Mouse (Mus musculus): ENCODE results near the gene Gm45799. TPM values are rescaled to one million over a fixed set of nuclear protein-coding genes. Genes with fewer than 3 reads are reported as not detected.

Gene Gm45799
- polyA plus RNA-seq, 1 experiment from 2014 or later = 14.0 TPM

GRCm38 (mm10) chr7:105690875-105691274, 50.5 kb downstream of the Gm45799 start:
- Histone ChIP-seq H3K9me3 (replicated peaks) (no peaks in the 10 kb centered on the region), H3K36me3 (no peaks in the 10 kb centered on the region), H3K27ac (no peak overlapping the region), H3K4me3 (no peak overlapping the region), H3K27me3 (ENCODE audit: low read depth, poor library complexity, severe bottlenecking) (peaks cover 4% of the 10 kb centered on the region; the same call in 1 of the 2 replicates), H3K4me1 (0 out of 2 replicates have a peak, but pooled peaks cover under 1% of the 10 kb centered on the region)
- 84% methylated on average over 1 of the region's 1 CpGs for WGBS
- no peak for DNase-seq (ENCODE audit: low spot score)

- H3K27ac ChIP-seq = no peak overlapping the region
- no peaks in the 10 kb centered on the region for H3K4me1 ChIP-seq
- DNase-seq (ENCODE audit: low spot score) = no peak
- H3K27me3 ChIP-seq (ENCODE audit: low read depth, poor library complexity, severe bottlenecking) = no peaks in the 10 kb centered on the region
- WGBS = 88% methylated on average over 16 of the region's 16 CpGs
- no peaks in the 10 kb centered on the region for H3K9me3 ChIP-seq (replicated peaks)
- no peaks in the 10 kb centered on the region for H3K36me3 ChIP-seq
- no peak overlapping the region for H3K4me3 ChIP-seq
These were observed 62.8 kb downstream of the Gm45799 start for GRCm38 (mm10) chr7:105703184-105703583.

GRCm38 (mm10) chr7:105703816-105704215, 63.5 kb downstream of the Gm45799 start:
- Histone ChIP-seq H3K27me3 (ENCODE audit: low read depth, poor library complexity, severe bottlenecking) (no peaks in the 10 kb centered on the region), H3K36me3 (no peaks in the 10 kb centered on the region), H3K4me1 (no peaks in the 10 kb centered on the region), H3K9me3 (replicated peaks) (no peaks in the 10 kb centered on the region), H3K4me3 (no peak overlapping the region), H3K27ac (no peak overlapping the region)
- WGBS = 92% methylated on average over 4 of the region's 4 CpGs
- DNase-seq (ENCODE audit: low spot score) = no peak

- Histone ChIP-seq H3K4me3 (no peak overlapping the region), H3K36me3 (no peaks in the 10 kb centered on the region), H3K9me3 (replicated peaks) (no peaks in the 10 kb centered on the region), H3K4me1 (no peaks in the 10 kb centered on the region), H3K27me3 (ENCODE audit: low read depth, poor library complexity, severe bottlenecking) (no peaks in the 10 kb centered on the region), H3K27ac (no peak overlapping the region)
- DNase-seq (ENCODE audit: low spot score) = no peak
- 91% methylated on average over 5 of the region's 5 CpGs for WGBS
These were observed 68.4 kb downstream of the Gm45799 start for GRCm38 (mm10) chr7:105708733-105709132.

GRCm38 (mm10) chr7:105715366-105715765, 75.0 kb downstream of the Gm45799 start:
- H3K36me3 ChIP-seq = no peaks in the 10 kb centered on the region
- no peak for DNase-seq (ENCODE audit: low spot score)
- no peak overlapping the region for H3K4me3 ChIP-seq
- no peaks in the 10 kb centered on the region for H3K27me3 ChIP-seq (ENCODE audit: low read depth, poor library complexity, severe bottlenecking)
- H3K4me1 ChIP-seq = no peaks in the 10 kb centered on the region
- no peak overlapping the region for H3K27ac ChIP-seq
- no peaks in the 10 kb centered on the region for H3K9me3 ChIP-seq (replicated peaks)
- WGBS = 64% methylated on average over 3 of the region's 3 CpGs

- Histone ChIP-seq H3K9me3 (replicated peaks) (no peaks in the 10 kb centered on the region), H3K27ac (no peak overlapping the region), H3K4me1 (no peaks in the 10 kb centered on the region), H3K27me3 (ENCODE audit: low read depth, poor library complexity, severe bottlenecking) (no peaks in the 10 kb centered on the region), H3K36me3 (no peaks in the 10 kb centered on the region; the same call in 1 of the 2 replicates), H3K4me3 (no peak overlapping the region)
- WGBS = 87% methylated on average over 2 of the region's 2 CpGs
- DNase-seq (ENCODE audit: low spot score) = no peak
These were observed 81.6 kb downstream of the Gm45799 start for GRCm38 (mm10) chr7:105721916-105722315.

GRCm38 (mm10) chr7:105726144-105726979, 86.0 kb downstream of the Gm45799 start:
- 88% methylated on average over 4 of the region's 4 CpGs for WGBS
- Histone ChIP-seq H3K4me3 (no peak overlapping the region), H3K36me3 (peaks cover 29% of the 10 kb centered on the region), H3K27me3 (ENCODE audit: low read depth, poor library complexity, severe bottlenecking) (no peaks in the 10 kb centered on the region), H3K27ac (no peak overlapping the region), H3K4me1 (no peaks in the 10 kb centered on the region), H3K9me3 (replicated peaks) (no peaks in the 10 kb centered on the region)
- DNase-seq (ENCODE audit: low spot score) = no peak

- no peak for DNase-seq (ENCODE audit: low spot score)
- H3K4me1 ChIP-seq = no peaks in the 10 kb centered on the region
- 95% methylated on average over 4 of the region's 4 CpGs for WGBS
These were observed 86.6 kb downstream of the Gm45799 start for GRCm38 (mm10) chr7:105726980-105727325.

GRCm38 (mm10) chr7:105728701-105729428, 88.5 kb downstream of the Gm45799 start:
- 87% methylated on average over 6 of the region's 6 CpGs for WGBS
- Histone ChIP-seq H3K27me3 (ENCODE audit: low read depth, poor library complexity, severe bottlenecking) (no peaks in the 10 kb centered on the region), H3K9me3 (replicated peaks) (no peaks in the 10 kb centered on the region), H3K4me1 (no peaks in the 10 kb centered on the region), H3K27ac (no peak overlapping the region), H3K36me3 (peaks cover 54% of the 10 kb centered on the region), H3K4me3 (no peak overlapping the region)
- no peak for DNase-seq (ENCODE audit: low spot score)

More at GRCm38 (mm10) chr7:105726980-105727325, 86.6 kb downstream of the Gm45799 start:
- H3K27me3 ChIP-seq (ENCODE audit: low read depth, poor library complexity, severe bottlenecking) = no peaks in the 10 kb centered on the region
- H3K27ac ChIP-seq = no peak overlapping the region
- no peaks in the 10 kb centered on the region for H3K9me3 ChIP-seq (replicated peaks)
- H3K4me3 ChIP-seq = no peak overlapping the region
- peaks cover 35% of the 10 kb centered on the region for H3K36me3 ChIP-seq

- Histone ChIP-seq H3K4me3 (no peak overlapping the region), H3K27ac (no peak overlapping the region), H3K9me3 (replicated peaks) (no peaks in the 10 kb centered on the region), H3K4me1 (peaks cover 26% of the 10 kb centered on the region), H3K36me3 (peaks cover 63% of the 10 kb centered on the region), H3K27me3 (ENCODE audit: low read depth, poor library complexity, severe bottlenecking) (no peaks in the 10 kb centered on the region)
- no peak for DNase-seq (ENCODE audit: low spot score)
- WGBS = 97% methylated on average over 11 of the region's 11 CpGs
These were observed 93.5 kb downstream of the Gm45799 start for GRCm38 (mm10) chr7:105733836-105734235.

Other genes with a start within 250 kb of the Gm45799 start
- gene Fam160a2, start 240.5 kb upstream of the Gm45799 start, polyA plus RNA-seq (2016; fragmentation: Nextera tagmentation; extraction: Ambion mirVana) = 45.9 and 47.0 TPM in 2 replicates
- 0.05 TPM in 1 of 2 replicates, not detected in the other for gene Cnga4, start 236.0 kb upstream of the Gm45799 start, polyA plus RNA-seq (2016; fragmentation: Nextera tagmentation; extraction: Ambion mirVana)
- 0.05 TPM in 2 replicates for gene Cckbr, start 214.8 kb upstream of the Gm45799 start, polyA plus RNA-seq (2016; fragmentation: Nextera tagmentation; extraction: Ambion mirVana)
- 20.4 and 21.6 TPM in 2 replicates for gene Cavin3, start 158.3 kb upstream of the Gm45799 start, polyA plus RNA-seq (2016; fragmentation: Nextera tagmentation; extraction: Ambion mirVana)
- gene Smpd1, start 86.2 kb upstream of the Gm45799 start, polyA plus RNA-seq (2016; fragmentation: Nextera tagmentation; extraction: Ambion mirVana) = 26.1 and 31.9 TPM in 2 replicates
- gene Apbb1, start 58.9 kb upstream of the Gm45799 start, polyA plus RNA-seq (2016; fragmentation: Nextera tagmentation; extraction: Ambion mirVana) = 76.9 and 81.9 TPM in 2 replicates
- 0.48 TPM in 1 of 2 replicates, not detected in the other for gene Hpx, start 40.4 kb upstream of the Gm45799 start, polyA plus RNA-seq (2016; fragmentation: Nextera tagmentation; extraction: Ambion mirVana)
- 24.5 and 31.2 TPM in 2 replicates for gene Trim3, start 7.0 kb upstream of the Gm45799 start, polyA plus RNA-seq (2016; fragmentation: Nextera tagmentation; extraction: Ambion mirVana)
- gene Timm10b, start 496 bp upstream of the Gm45799 start, polyA plus RNA-seq (2016; fragmentation: Nextera tagmentation; extraction: Ambion mirVana) = 173 and 196 TPM in 2 replicates
- gene Arfip2, start 136 bp upstream of the Gm45799 start, polyA plus RNA-seq (2016; fragmentation: Nextera tagmentation; extraction: Ambion mirVana) = 60.0 and 67.4 TPM in 2 replicates
- 0.31 and 1.1 TPM in 2 replicates for gene Dnhd1, start 10.3 kb downstream of the Gm45799 start, polyA plus RNA-seq (2016; fragmentation: Nextera tagmentation; extraction: Ambion mirVana)
- 195 and 200 TPM in 2 replicates for gene Ilk, start 96.0 kb downstream of the Gm45799 start, polyA plus RNA-seq (2016; fragmentation: Nextera tagmentation; extraction: Ambion mirVana)
- gene Rrp8, start 96.8 kb downstream of the Gm45799 start, polyA plus RNA-seq (2016; fragmentation: Nextera tagmentation; extraction: Ambion mirVana) = 44.1 and 54.1 TPM in 2 replicates
- gene Taf10, start 103.8 kb downstream of the Gm45799 start, polyA plus RNA-seq (2016; fragmentation: Nextera tagmentation; extraction: Ambion mirVana) = 165 and 180 TPM in 2 replicates
- gene Tpp1, start 111.7 kb downstream of the Gm45799 start, polyA plus RNA-seq (2016; fragmentation: Nextera tagmentation; extraction: Ambion mirVana) = 39.8 and 40.5 TPM in 2 replicates
- 17.3 and 21.2 TPM in 2 replicates for gene Dchs1, start 147.1 kb downstream of the Gm45799 start, polyA plus RNA-seq (2016; fragmentation: Nextera tagmentation; extraction: Ambion mirVana)
- 332 and 378 TPM in 2 replicates for gene Mrpl17, start 170.5 kb downstream of the Gm45799 start, polyA plus RNA-seq (2016; fragmentation: Nextera tagmentation; extraction: Ambion mirVana)

All from limb, embryonic 10.5 days (tissue).